Mouse (Mus musculus) myocyte (in vitro differentiated cells): ENCODE results near the gene Spag9.

ENCODE experiments used
- CEBPB ChIP-seq: IDR thresholded peaks from 2 replicates; pipeline ENCODE4 v1.6.1; 2011; ENCODE audit warnings: mild to moderate bottlenecking, moderate library complexity; ENCODE audit not compliant: poor library complexity, insufficient read depth, severe bottlenecking
- E2F4 ChIP-seq: IDR thresholded peaks from one replicate; pipeline ENCODE4 v1.6.1; 2011; ENCODE audit warnings: mild to moderate bottlenecking, control low read depth, moderate library complexity; ENCODE audit not compliant: insufficient read depth
- MAX ChIP-seq: IDR thresholded peaks from one replicate; pipeline ENCODE4 v1.6.1; 2011; ENCODE audit warnings: low read depth, mild to moderate bottlenecking, control low read depth
- MYOG ChIP-seq, 3 experiments: IDR thresholded peaks; one replicate each; pipeline ENCODE4 v1.6.1; 2011; ENCODE audit warnings: control low read depth in 2 of 3, low read depth in 2 of 3, mild to moderate bottlenecking in 2 of 3; ENCODE audit not compliant: insufficient read length in 2 of 3, control insufficient read depth in 1 of 3, insufficient read depth in 1 of 3
- POLR2A ChIP-seq: IDR thresholded peaks from one replicate; pipeline ENCODE4 v1.6.1; 2011; ENCODE audit warnings: low read depth, mild to moderate bottlenecking, control low read depth, moderate library complexity; ENCODE audit not compliant: insufficient read length
- POLR2AphosphoS2 ChIP-seq: IDR thresholded peaks from one replicate; pipeline ENCODE4 v1.6.1; 2011; ENCODE audit warnings: low read depth, control low read depth; ENCODE audit not compliant: insufficient read length
- TCF12 ChIP-seq: IDR thresholded peaks from one replicate; pipeline ENCODE4 v1.6.1; 2011; ENCODE audit warnings: mild to moderate bottlenecking, control low read depth; ENCODE audit not compliant: poor library complexity, insufficient read depth, severe bottlenecking
- TCF3 ChIP-seq: IDR thresholded peaks from one replicate; pipeline ENCODE4 v1.6.1; 2011; ENCODE audit warnings: low read depth, control low read depth; ENCODE audit not compliant: insufficient read length
- USF1 ChIP-seq: IDR thresholded peaks from one replicate; pipeline ENCODE4 v1.6.1; 2011; ENCODE audit warnings: low read depth, mild to moderate bottlenecking, control low read depth, moderate library complexity

DNA sequence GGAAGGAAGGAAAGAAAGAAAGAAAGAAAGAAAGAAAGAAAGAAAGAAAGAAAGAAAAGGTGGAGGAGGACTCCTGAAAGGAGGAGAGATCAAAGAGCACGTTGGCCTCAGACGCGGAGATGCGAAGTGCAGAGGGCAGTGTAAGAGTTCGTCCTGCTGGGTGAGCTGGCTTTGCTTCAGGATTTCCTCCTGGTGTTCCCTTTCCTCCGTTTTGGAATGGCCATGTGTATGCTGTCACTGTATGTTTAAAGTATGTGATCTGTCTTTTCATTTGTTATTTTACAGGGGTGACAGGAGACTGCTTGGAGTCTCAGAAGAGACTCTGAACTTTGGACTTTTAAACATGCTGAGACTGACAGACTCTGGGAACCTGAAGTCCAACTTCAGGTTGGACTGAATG is 34.4 kb upstream of the Spag9 start:
- TF ChIP-seq POLR2A (no peak), USF1 (no peak), CEBPB (no peak), POLR2AphosphoS2 (no peak), MYOG (IDR thresholded peaks at IDR 0.05; ENCODE audit: control insufficient read depth in 1 of 3, insufficient read depth in 1 of 3, insufficient read length in 2 of 3, low read depth in 2 of 3) (no peak), E2F4 (no peak), TCF12 (no peak), MAX (no peak), TCF3 (no peak)
